Mouse (Mus musculus): ENCODE data around the gene Trim44. TPM values are rescaled to one million over a fixed set of nuclear protein-coding genes. Genes with fewer than 3 reads are reported as not detected.

Trim44 gene
- total RNA-seq, 4 experiments from 2014 or later = 163 to 178 (median 170) TPM

GRCm38 (mm10) chr2:102291533-102291932 lies 116.1 kb downstream of the Trim44 start:
- no peak for DNase-seq (ENCODE audit: low spot score in 2 of 2)

DNA sequence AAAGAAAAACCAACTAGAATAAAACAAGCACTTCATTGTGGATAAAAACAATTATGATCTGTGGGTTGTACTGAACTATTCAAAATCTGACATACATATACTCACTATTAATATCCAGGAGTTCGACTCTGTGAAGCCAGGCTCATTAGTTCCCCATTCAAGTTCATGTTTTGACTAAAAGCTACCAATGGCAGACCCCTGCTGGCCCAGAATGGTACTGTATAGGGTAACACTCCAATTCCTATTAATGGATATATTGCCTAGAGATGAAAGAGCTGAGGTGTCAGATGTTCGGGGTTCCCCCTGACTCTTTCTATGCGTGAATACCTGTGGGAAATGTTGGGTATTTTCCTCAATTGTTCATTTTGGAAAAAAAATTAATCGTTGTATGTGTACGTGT lies 117.6 kb downstream of the Trim44 start:
- peak in 1 of 2 experiments; percentile 50 for DNase-seq (ENCODE audit: low spot score in 2 of 2)

GRCm38 (mm10) chr2:102288676-102289075 lies 119.0 kb downstream of the Trim44 start:
- DNase-seq (ENCODE audit: low spot score in 2 of 2) = no peak

DNA sequence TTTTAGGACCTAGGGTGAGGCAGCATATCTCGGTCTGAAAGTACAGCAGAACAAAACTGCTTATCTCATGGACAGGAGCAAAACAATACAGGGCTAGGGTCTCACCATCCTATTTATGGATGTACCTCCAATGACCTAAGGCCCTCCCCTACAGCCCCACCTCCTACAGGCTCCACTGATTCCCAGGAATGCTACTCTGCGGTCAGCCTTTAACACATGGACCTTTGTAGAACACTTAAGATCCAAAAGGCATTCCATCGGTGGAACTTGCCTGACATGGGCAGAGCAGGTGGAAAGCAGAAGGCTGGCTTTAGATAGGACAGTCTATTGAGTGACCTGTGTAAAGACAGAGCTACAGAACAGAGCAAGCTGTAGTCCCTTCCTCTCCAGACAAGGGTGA lies 120.3 kb downstream of the Trim44 start:
- DNase-seq (ENCODE audit: low spot score in 2 of 2) = no peak

GRCm38 (mm10) chr2:102282081-102282480 lies 125.5 kb downstream of the Trim44 start:
- no peak for DNase-seq (ENCODE audit: low spot score in 2 of 2)

GRCm38 (mm10) chr2:102279779-102280178 lies 127.8 kb downstream of the Trim44 start:
- no peak for DNase-seq (ENCODE audit: low spot score in 2 of 2)

DNA sequence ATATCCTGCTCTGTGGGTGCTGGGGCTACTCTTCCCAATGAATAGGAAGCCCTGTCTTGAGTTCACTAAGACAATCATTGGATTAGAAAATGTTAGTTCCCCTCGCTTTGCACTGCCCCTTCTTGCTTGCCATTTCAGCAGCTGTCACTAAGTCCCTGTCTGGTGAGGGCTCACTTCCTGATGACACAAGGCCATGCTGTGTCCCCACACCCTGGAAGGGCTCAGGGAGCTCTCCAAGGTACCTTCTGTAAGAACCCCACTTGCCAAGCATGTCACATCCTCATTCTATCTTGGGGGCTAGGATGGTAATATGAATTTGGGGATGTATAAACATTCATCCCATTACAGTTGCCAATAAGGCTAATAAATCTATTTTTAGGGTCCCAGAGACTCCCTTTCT lies 129.7 kb downstream of the Trim44 start:
- no peak for DNase-seq (ENCODE audit: low spot score in 2 of 2)

GRCm38 (mm10) chr2:102273280-102273679 lies 134.3 kb downstream of the Trim44 start:
- DNase-seq (ENCODE audit: low spot score in 2 of 2) = no peak

DNA sequence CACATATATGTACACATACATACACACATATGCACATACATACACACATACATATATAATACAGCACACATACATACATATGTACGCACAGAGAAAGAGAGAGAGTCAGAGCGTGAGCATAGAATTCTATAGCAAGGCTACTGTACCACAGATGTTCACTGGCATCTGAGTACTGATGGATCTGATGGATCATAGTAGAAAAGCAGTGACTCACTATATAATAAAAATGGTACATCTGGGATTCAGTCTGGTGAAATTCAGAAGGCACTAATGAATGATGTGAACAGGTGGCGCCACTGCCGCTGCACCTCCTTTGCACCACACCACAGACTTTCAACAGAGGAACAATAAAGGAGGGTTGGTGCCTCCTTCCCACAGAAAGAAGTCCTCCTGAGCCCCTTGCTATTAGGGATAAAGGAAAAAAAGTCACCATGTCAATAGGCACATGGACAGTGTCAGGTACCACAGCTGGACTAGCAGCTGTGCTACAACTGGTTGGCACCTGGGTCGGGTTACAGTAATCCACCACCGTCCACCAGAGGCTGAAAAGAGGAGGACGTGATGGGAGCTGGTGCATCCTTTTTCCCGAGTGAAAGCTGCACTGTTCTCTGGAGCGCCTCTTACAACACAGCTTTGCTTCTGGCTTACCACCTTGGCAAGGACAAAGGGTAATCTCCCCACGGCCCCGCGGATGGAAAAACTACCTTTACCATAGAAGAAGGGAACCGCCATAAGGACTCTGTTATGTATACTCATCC lies 139.9 kb downstream of the Trim44 start:
- no peak for DNase-seq (ENCODE audit: low spot score in 2 of 2)

DNA sequence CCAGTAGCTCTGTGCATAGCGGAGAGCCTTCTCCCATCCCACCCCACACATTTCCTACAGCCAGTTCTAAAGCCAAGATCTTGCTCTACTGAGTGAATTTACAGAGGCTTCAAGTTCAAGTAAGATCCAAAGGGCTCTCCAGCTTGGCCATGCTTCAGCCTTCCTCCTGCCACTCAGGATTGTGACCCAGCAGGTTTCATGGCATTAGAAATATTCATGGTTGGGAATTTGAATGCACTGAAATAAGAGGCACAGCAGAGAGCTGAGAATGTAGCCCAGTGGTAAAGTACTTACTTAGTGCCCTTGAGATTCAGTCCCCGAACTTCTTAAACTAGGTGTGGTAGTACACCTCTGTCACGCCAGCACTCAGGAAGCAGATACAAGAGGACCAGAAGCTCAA lies 140.7 kb downstream of the Trim44 start:
- no peak for DNase-seq (ENCODE audit: low spot score in 2 of 2)

DNA sequence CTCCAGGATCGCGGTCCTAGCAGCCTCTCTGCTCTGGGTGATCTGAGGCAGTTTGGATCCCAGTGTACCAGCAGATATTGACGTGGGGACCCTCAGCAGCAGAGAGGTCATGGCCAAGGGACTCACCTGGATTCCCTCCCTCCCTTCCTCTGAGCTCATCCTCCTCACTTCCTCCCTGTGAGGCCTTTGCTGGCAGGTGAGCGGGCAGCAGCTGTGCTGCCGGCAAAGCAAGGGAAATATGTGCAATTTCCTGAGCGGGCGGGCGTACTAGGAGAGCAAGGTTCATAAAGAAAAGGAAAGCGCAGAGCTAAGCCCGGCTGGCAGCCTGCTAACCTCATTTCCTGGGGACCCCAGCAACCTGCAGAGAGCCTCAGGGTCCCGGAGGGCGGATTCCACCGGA lies 148.5 kb downstream of the Trim44 start:
- no peak for DNase-seq (ENCODE audit: low spot score in 2 of 2)

DNA sequence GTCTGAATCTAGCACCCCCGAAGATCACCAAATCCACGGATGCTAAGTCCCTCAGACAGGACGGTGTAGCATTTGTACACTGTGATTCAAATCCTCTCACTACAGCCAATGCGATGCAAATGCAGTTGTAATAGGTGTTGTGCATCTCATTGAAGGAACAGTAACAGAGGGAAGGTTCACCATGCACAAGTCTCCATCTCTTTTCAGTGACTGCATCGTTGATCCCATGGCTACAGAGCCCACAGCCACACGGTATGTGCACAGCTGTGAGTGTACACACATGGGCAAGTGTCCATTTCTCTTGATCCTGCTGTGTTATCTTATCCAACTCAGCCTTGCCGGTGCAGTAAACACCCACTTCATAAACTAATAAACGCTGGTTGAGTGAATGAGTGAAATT lies 148.9 kb downstream of the Trim44 start:
- no peak for DNase-seq (ENCODE audit: low spot score in 2 of 2)

DNA sequence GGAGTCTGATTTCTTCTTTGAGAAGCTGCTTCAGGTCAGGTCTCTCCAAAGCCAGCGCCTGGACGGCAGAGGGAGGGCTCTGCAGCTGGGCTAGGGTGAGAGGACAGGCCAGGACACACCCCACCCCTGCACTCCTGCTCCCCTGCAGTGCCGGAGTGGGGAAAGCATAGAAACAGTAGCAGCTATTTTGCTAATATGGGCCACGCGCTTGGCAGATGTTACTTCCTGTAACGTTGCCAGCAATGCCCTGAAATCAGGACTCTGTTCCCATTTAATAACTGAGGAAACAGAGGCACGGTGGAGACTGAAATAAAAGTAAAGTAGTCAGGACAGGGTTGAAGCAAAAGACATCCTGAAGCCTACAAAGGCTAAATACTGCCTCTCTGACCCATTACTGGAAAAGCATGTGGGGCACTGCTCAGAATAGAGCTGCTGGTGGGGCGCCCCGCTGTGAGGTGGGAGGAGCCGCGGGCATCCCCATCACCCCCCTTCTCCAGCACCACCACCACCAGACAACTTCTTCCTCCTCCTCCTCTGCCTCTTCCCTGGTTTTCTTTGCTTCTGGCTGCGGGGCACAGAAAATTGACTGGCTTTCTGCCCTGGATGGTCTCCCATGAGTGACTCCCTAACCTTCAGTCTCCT lies 149.5 kb downstream of the Trim44 start:
- DNase-seq (ENCODE audit: low spot score in 2 of 2) = peak in 1 of 2 experiments; percentile 49

DNA sequence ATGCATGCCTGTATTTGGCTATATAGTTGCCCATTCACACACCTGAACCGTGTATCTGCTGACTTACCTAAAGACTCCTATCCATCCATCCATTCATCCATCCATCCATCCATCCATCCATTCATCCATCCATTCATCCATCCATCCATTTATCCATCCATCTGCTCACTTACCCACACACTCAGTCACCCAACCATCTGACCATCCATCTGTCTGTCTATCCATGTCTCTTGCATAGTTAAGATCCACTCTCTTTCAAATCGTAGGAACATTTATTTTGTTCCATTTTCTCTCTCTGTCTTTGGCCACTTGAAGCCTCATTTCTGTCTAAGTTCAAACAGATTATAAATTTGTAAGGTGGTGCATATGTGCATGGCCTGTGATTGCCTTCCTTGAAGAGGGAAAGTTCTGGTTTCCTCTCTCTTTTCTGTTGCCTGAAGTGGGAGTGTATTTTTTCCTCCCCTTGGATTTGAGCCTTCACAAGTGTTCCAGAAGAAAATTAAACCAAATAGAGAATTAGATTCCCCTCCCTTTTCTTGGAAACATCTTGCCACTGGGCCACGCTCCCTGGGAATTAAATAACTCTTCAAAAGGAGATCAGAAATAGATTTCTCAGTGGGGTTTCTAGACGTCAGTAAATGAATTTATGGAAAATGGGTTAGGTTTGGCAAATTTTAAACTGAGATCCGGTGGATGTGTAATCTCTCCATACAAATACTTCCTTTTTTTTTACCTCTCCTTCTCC lies 150.9 kb downstream of the Trim44 start:
- DNase-seq (ENCODE audit: low spot score in 2 of 2) = peak in 1 of 2 experiments; percentile 48

- no peak for DNase-seq (ENCODE audit: low spot score in 2 of 2)
Observed at GRCm38 (mm10) chr2:102256100-102256499, 151.5 kb downstream of the Trim44 start.

- DNase-seq (ENCODE audit: low spot score in 2 of 2) = no peak
Observed at GRCm38 (mm10) chr2:102253204-102253603, 154.4 kb downstream of the Trim44 start.

DNA sequence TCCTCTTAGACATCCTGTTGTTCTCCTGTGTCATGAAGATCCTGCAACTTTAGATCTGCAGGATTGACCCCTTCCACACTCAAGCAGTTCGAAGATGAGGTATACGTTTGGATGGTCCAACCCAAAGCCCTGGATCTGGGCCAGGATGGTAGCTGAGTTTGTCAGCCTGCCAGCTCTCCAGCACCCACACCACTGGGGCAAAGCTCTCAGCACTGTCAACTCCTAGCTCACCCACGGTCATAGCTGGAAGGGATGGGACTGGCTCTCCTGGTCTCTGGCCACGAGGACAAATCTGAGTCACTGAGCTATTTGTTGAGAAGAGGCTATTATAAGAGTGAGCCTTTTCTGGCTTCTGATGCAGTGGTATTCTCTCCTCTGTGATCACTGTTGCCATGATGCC lies 155.0 kb downstream of the Trim44 start:
- DNase-seq (ENCODE audit: low spot score in 2 of 2) = no peak

Other genes with a start within 250 kb of the Trim44 start
- 10 to 100 TPM in 3 of 4 experiments, 1 to 10 TPM in 1; 10.0 to 13.2 (median 11.3) TPM for gene Ldlrad3, start 221.4 kb downstream of the Trim44 start, total RNA-seq (2022)
- 10 to 100 TPM; 45.0 to 47.7 (median 46.3) TPM for gene Fjx1, start 44.7 kb upstream of the Trim44 start, total RNA-seq (2022)
- gene Pamr1, start 142.2 kb upstream of the Trim44 start, total RNA-seq (2022) = 10 to 100 TPM; 10.1 to 14.4 (median 11.7) TPM

All from layer of hippocampus, adult 8-10 months (tissue).